Mouse (Mus musculus) adrenal gland, adult (tissue): ENCODE results near the gene B3glct.

Experiments used
- DNase-seq, 2 experiments: peaks; one replicate each; pipeline ENCODE4 v3.0.0; 2022 to 2023; ENCODE audit warnings: low spot score in 1 of 2; ENCODE audit not compliant: inconsistent age in 2 of 2

B3glct gene

GRCm38 (mm10) chr5:149742286-149742685 is 64.3 kb downstream of the B3glct start:
- DNase-seq: no peak

DNA sequence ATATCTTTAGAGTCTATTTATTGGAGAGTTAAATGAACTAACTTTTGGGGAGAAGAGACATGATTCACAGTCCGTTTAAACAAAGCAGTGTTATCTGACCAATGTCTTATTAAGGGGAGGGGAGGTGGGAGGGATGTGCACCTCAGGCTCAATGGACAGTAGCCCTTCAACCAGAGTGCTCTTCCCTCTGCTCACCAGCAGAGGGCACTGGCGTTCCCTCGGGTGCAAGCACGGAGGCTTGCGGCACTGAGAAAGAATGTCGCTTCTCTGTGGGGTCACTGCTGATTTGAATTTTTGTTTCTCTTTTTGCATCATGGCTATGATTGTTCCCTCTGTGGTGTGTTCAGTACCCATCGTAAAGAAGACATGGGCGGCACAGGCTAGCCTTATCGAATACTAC is 67.0 kb downstream of the B3glct start:
- DNase-seq: no peak

DNA sequence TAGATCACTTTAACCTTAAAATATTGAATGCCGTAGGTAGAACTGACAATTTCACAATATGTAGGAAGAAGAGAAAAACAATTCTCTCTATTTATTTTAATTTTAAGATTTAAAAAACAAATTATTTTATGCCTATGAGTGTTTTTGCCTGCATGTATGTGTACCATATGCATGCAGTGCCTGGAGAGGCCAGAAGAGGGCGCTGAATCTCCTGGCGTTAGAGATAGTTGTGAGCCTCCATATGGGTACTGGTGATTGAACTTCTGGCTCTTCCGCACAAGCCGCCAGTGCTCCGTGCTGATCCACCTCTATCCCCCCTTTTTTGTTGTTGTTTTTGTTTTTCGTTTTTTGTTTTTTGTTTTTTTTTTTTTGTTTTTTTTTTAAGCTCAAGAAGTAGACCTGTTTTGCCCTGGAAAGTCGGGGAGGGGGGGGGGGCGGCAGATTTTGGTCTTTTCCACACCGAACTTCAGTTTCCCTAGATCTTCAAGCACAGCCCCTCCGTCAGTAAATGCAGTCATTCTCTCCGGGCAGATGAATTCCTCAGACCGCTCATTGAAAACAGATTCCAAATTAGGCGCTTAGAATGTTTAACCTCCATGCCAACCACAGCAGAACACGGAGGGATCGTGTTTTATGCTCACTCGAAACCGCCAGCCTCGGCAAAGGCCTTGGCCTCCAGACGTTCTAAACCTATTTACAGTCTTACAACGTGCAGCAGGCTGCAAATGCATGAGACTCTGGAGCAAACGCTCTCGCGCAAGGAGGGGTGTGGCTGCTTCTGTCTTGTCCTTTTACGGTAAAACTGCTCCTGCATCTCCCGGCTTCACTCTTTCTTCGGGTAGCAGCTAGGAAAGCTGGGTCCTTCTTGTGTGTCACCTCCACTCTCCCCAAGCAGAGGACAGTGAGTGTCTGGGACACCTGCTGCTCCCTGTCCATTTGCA is 70.9 kb downstream of the B3glct start:
- no peak for DNase-seq

GRCm38 (mm10) chr5:149751861-149752260 is 73.8 kb downstream of the B3glct start:
- DNase-seq: no peak

GRCm38 (mm10) chr5:149753073-149753472 is 75.0 kb downstream of the B3glct start:
- no peak for DNase-seq

- no peak for DNase-seq
These were observed 89.1 kb downstream of the B3glct start for GRCm38 (mm10) chr5:149767116-149767515.

DNA sequence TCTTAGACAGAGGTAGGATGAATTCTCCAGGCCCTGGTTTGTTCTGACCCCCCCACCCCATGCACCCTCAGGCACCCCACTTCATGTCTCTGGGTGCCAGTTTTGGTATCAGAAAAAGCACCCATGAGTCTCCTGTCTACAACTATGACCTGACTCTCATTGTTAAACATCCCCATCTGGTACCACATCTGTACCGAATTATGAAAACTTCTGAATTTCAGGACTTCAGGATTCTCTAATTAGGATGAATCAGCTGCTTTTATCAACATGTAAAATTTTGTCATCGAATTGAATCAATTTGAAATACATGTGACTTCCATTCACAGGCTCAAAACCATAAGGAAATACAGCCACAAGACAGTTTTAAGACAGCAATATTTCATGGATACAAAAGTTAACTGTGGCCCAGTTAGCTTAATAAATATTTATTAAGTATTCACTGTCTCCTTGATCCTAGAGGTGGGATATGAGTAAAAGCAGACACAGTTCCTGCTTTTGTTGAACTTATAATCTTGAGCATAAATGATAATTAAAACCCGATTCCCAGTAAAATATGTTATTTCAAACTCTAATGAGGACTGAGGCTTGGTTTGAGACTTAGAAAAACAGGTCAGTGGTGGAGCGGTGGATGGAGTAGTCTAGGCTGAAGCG is 89.7 kb downstream of the B3glct start:
- DNase-seq: no peak

GRCm38 (mm10) chr5:149769666-149770065 is 91.6 kb downstream of the B3glct start:
- DNase-seq: no peak

- no peak for DNase-seq
These were observed 98.0 kb downstream of the B3glct start for GRCm38 (mm10) chr5:149776038-149776437.

DNA sequence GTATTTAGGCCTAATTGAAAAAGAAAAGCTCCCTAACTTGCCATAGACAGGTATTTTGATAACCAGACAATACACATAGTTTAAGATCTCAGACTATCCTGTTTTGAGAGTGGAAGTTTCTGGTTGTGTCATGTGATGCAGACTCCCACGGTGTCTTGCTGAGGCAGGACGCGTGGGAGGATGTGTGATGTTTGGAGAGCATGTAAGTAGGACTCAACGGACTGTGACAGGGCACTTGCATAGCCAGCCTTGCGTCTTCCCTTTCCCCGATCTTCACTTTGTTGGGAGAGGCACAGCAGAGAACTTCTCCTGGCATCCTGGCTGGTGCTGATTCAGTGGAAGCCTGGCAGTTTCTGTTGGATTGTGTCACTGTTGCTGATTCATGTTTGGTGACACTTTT is 101.7 kb downstream of the B3glct start:
- DNase-seq: no peak

GRCm38 (mm10) chr5:149780411-149780810 is 102.4 kb downstream of the B3glct start:
- DNase-seq: no peak

DNA sequence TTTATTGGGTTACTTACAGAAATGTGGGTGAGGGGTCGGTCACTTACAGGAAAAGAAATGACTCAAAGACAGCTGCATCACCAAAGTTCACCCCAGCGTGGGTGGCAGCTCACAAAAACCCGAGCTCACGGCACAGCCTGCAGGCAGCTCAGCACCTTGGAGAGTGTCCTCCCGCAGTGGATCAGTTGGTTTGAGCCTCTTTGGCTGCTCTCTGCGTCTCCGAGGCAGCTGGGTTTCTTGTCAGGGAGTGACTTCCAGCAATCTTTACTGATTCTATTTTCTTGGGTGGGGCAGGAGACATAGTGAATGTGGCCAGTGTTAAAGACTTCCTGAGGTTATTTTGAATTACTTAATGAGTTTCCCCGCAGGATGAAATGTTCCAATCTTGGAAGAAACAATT is 112.1 kb downstream of the B3glct start:
- DNase-seq: no peak

DNA sequence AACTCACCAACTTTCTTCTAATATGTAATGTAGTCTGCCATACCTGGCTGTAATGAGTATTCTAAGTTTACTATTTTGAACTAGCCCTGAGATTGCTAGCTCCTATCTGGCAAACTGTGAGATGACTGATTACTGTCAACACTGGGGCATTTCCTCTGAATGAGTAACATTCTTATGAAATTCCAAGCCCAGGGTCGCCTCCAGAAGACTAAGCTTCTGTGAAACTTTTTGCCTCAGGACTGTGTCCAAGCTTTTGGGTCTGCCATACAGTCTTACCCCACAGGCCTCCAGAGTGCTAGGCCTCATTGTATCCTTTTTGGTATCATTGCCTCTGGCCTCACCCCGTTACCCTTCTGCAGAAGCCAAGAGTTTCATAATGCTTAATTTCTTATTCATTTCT is 132.0 kb downstream of the B3glct start:
- peak in 1 of 2 experiments; percentile 80 for DNase-seq

GRCm38 (mm10) chr5:149811835-149812234 is 133.8 kb downstream of the B3glct start:
- DNase-seq: peak; percentile 56 to 83
